Mouse (Mus musculus): ENCODE data around the gene Tspan5. TPM values are rescaled to one million over a fixed set of nuclear protein-coding genes. Genes with fewer than 3 reads are reported as not detected.

Gene Tspan5
- total and polyA plus RNA-seq, 3 experiments = 32.3 to 67.5 (median 47.3) TPM

- DNase-seq = peak; percentile 57
Observed at GRCm38 (mm10) chr3:138771549-138772333, 29.7 kb downstream of the Tspan5 start.

- DNase-seq = no peak
Observed at GRCm38 (mm10) chr3:138773871-138774606, 32.0 kb downstream of the Tspan5 start.

- DNase-seq = no peak
Observed at GRCm38 (mm10) chr3:138774607-138774943, 32.6 kb downstream of the Tspan5 start.

- DNase-seq = no peak
Observed at GRCm38 (mm10) chr3:138775926-138776715, 34.1 kb downstream of the Tspan5 start.

- DNase-seq = no peak
Observed at GRCm38 (mm10) chr3:138781492-138781891, 39.5 kb downstream of the Tspan5 start.

GRCm38 (mm10) chr3:138783859-138784640 is 42.1 kb downstream of the Tspan5 start:
- DNase-seq = no peak

- DNase-seq = no peak
Observed at GRCm38 (mm10) chr3:138784641-138785025, 42.6 kb downstream of the Tspan5 start.

GRCm38 (mm10) chr3:138787758-138788488 is 45.9 kb downstream of the Tspan5 start:
- DNase-seq = no peak

- DNase-seq = no peak
Observed at GRCm38 (mm10) chr3:138788489-138788850, 46.5 kb downstream of the Tspan5 start.

- DNase-seq = no peak
Observed at GRCm38 (mm10) chr3:138789275-138789674, 47.3 kb downstream of the Tspan5 start.

GRCm38 (mm10) chr3:138794533-138794932 is 52.5 kb downstream of the Tspan5 start:
- no peak for DNase-seq

GRCm38 (mm10) chr3:138795951-138796350 is 54.0 kb downstream of the Tspan5 start:
- DNase-seq = no peak

GRCm38 (mm10) chr3:138796583-138796982 is 54.6 kb downstream of the Tspan5 start:
- no peak for DNase-seq

- no peak for DNase-seq
Observed at GRCm38 (mm10) chr3:138800664-138801411, 58.8 kb downstream of the Tspan5 start.

GRCm38 (mm10) chr3:138801661-138802060 is 59.7 kb downstream of the Tspan5 start:
- no peak for DNase-seq

GRCm38 (mm10) chr3:138802722-138803443 is 60.9 kb downstream of the Tspan5 start:
- DNase-seq = no peak

- DNase-seq = no peak
Observed at GRCm38 (mm10) chr3:138803444-138804085, 61.6 kb downstream of the Tspan5 start.

- DNase-seq = peak; percentile 26
Observed at GRCm38 (mm10) chr3:138804104-138805048, 62.4 kb downstream of the Tspan5 start.

All from adrenal gland, adult 2 months (tissue).